Mouse (Mus musculus) ES-Bruce4 (cell line): ENCODE measurements at regions not wholly inside any gene's neighbourhood (a gene's known extent, or its start where the extent isn't known, plus 50 kb on each side); places are given as distances from the start of the nearest gene placed in this dataset.

ENCODE experiments used
- CTCF ChIP-seq: IDR thresholded peaks from one replicate; pipeline ENCODE4 v1.8.1; 2011; ENCODE audit warnings: low read depth, low read length
- EP300 ChIP-seq: IDR thresholded peaks from 2 replicates; pipeline ENCODE4 v1.6.1; 2011; ENCODE audit warnings: low read depth, low read length; ENCODE audit not compliant: insufficient read depth

DNA sequence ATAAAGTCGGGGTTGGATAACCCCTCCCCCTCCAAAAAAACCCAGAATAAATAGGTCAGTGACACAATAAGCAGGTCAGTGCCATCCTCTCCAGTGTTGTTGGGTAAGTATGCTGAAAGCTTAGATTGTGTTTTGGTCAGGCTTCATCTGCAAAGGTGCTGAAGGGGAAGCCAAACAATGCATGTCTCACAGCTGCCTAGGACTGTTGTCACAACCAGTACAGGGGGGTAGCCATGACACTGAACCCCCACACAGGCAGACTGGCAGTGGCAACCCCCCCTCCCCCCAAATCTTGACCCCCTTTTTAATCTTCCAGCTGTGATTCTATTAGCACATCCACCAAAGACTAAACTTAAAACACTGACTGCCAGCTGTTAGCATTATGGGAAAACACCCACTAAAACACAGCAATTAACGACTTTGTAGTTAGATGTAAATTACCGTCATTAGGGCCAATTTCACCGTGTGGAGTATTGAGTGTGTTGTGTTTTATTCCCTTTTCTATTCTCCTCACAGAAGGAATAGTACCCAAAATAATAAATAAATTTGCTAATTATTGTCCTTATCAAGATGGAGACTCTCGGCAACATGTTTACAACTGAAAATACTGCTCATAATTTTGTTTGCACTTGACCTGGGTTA, 105.5 kb upstream of the Ufm1 start:
- TF ChIP-seq CTCF (no peak), EP300 (no peak)
